Mouse (Mus musculus) CH12.LX (cell line): ENCODE data around the gene Rbm18. TPM values are rescaled to one million over a fixed set of nuclear protein-coding genes. Genes with fewer than 3 reads are reported as not detected.

Experiments used
- DNase-seq: peaks from one replicate; pipeline ENCODE4 v3.0.0-alpha.2; 2013; ENCODE audit errors: extremely low read depth
- H3K27ac ChIP-seq: 2 replicates; pipeline ENCODE4 v1.5.1; 2012; ENCODE audit warnings: low read depth, mild to moderate bottlenecking, control low read depth, moderate library complexity; ENCODE audit not compliant: insufficient read depth
- H3K27me3 ChIP-seq: replicated peaks from 2 replicates; pipeline ENCODE3; 2012; ENCODE audit warnings: inconsistent platforms
- H3K36me3 ChIP-seq, 2 experiments: replicated peaks in 1 of 2; 2 replicates each; pipeline versions ENCODE3 to v1.6.1; 2012; ENCODE audit warnings: inconsistent platforms in 1 of 2, low read length in 1 of 2, mild to moderate bottlenecking in 1 of 2, mixed read lengths in 1 of 2, moderate library complexity in 1 of 2; ENCODE audit not compliant: control insufficient read depth in 1 of 2, insufficient read depth in 1 of 2
- H3K4me1 ChIP-seq, 2 experiments: 2 replicates each; pipeline ENCODE4 v1.6.1; 2012; ENCODE audit warnings: inconsistent platforms in 1 of 2, moderate library complexity in 1 of 2; ENCODE audit not compliant: insufficient read depth in 2 of 2, control insufficient read depth in 1 of 2
- H3K4me2 ChIP-seq: 2 replicates; pipeline ENCODE4 v1.6.1; 2012; ENCODE audit warnings: low read depth, mild to moderate bottlenecking, control low read depth; ENCODE audit not compliant: poor library complexity, insufficient read depth, severe bottlenecking
- H3K4me3 ChIP-seq, 3 experiments: fragments of 150-350 bp in 1 of 3; sonication (generic) in 1 of 3; replicated peaks in 1 of 3; 2 replicates each; pipeline versions ENCODE3 to v1.5.1; 2011 to 2012; ENCODE audit warnings: low read depth in 2 of 3, low read length in 2 of 3, mild to moderate bottlenecking in 2 of 3, moderate library complexity in 2 of 3, control low read depth in 1 of 3, improper control_type of control experiment in 1 of 3, inconsistent platforms in 1 of 3, mixed read lengths in 1 of 3; ENCODE audit not compliant: poor library complexity in 1 of 3
- H3K79me2 ChIP-seq: replicated peaks from 2 replicates; pipeline ENCODE4 v1.6.1; 2012; ENCODE audit warnings: mild to moderate bottlenecking, moderate library complexity; ENCODE audit not compliant: control insufficient read depth, poor library complexity, insufficient read depth, severe bottlenecking; ENCODE audit errors: extremely low read depth
- H3K9ac ChIP-seq: 2 replicates; pipeline ENCODE4 v1.6.1; 2012; ENCODE audit warnings: low read depth, mild to moderate bottlenecking, control low read depth, moderate library complexity; ENCODE audit not compliant: insufficient read depth
- H3K9me3 ChIP-seq: replicated peaks from 2 replicates; pipeline ENCODE3; 2012; ENCODE audit warnings: low read length, inconsistent platforms, mixed read lengths
- CHD1 ChIP-seq: IDR thresholded peaks from 2 replicates; pipeline ENCODE4 v1.6.1; 2012; ENCODE audit warnings: low read depth, low read length, improper control_type of control experiment, inconsistent platforms
- E2F4 ChIP-seq: IDR thresholded peaks from 2 replicates; pipeline ENCODE4 v1.6.1; 2011; ENCODE audit warnings: low read depth, low read length, improper control_type of control experiment; ENCODE audit not compliant: insufficient replicate concordance
- EP300 ChIP-seq: IDR thresholded peaks from 2 replicates; pipeline ENCODE4 v1.6.1; 2011; ENCODE audit warnings: low read length, improper control_type of control experiment
- GABPA ChIP-seq: IDR thresholded peaks from 2 replicates; pipeline ENCODE4 v1.6.1; 2012; ENCODE audit warnings: low read depth, low read length, improper control_type of control experiment, inconsistent platforms; ENCODE audit not compliant: insufficient replicate concordance
- HCFC1 ChIP-seq: IDR thresholded peaks from 2 replicates; pipeline ENCODE4 v1.6.1; 2012; ENCODE audit warnings: low read depth, mild to moderate bottlenecking, inconsistent platforms, low read length, improper control_type of control experiment
- IRF4 ChIP-seq: IDR thresholded peaks from 2 replicates; pipeline ENCODE4 v1.6.1; 2014; ENCODE audit warnings: low read depth, mild to moderate bottlenecking, inconsistent platforms, low read length, improper control_type of control experiment
- JUND ChIP-seq: conservative IDR thresholded peaks from 2 replicates; pipeline ENCODE4 v1.6.1; 2011; ENCODE audit warnings: low read depth, low read length, improper control_type of control experiment
- MAFK ChIP-seq: IDR thresholded peaks from 2 replicates; pipeline ENCODE4 v1.6.1; 2011; ENCODE audit warnings: low read length, improper control_type of control experiment; ENCODE audit not compliant: insufficient replicate concordance
- MAX ChIP-seq: IDR thresholded peaks from 2 replicates; pipeline ENCODE4 v1.6.1; 2011; ENCODE audit warnings: low read length, improper control_type of control experiment
- MEF2A ChIP-seq: IDR thresholded peaks from 2 replicates; pipeline ENCODE4 v1.6.1; 2014; ENCODE audit warnings: low read depth, mild to moderate bottlenecking, inconsistent platforms, low read length, improper control_type of control experiment, borderline replicate concordance
- MXI1 ChIP-seq: IDR thresholded peaks from 2 replicates; pipeline ENCODE4 v1.6.1; 2011; ENCODE audit warnings: mild to moderate bottlenecking, low read depth, low read length, improper control_type of control experiment
- MYC ChIP-seq: IDR thresholded peaks from 2 replicates; pipeline ENCODE4 v1.6.1; 2011; ENCODE audit warnings: low read depth, mild to moderate bottlenecking, improper control_type of control experiment, low read length
- NELFE ChIP-seq: IDR thresholded peaks from 2 replicates; pipeline ENCODE4 v1.6.1; 2011; ENCODE audit warnings: low read depth, low read length, improper control_type of control experiment
- NRF1 ChIP-seq: IDR thresholded peaks from 2 replicates; pipeline ENCODE4 v1.6.1; 2014; ENCODE audit warnings: low read depth, mild to moderate bottlenecking, inconsistent platforms, low read length, improper control_type of control experiment, moderate library complexity
- PAX5 ChIP-seq: IDR thresholded peaks from 2 replicates; pipeline ENCODE4 v1.6.1; 2012; ENCODE audit warnings: low read length, inconsistent platforms, mixed read lengths
- SIN3A ChIP-seq: IDR thresholded peaks from 2 replicates; pipeline ENCODE4 v1.6.1; 2012; ENCODE audit warnings: low read length, improper control_type of control experiment, inconsistent platforms
- SMC3 ChIP-seq: IDR thresholded peaks from 2 replicates; pipeline ENCODE4 v1.6.1; 2011; ENCODE audit warnings: low read depth, low read length, improper control_type of control experiment
- USF1 ChIP-seq: IDR thresholded peaks from 2 replicates; pipeline ENCODE4 v1.6.1; 2014; ENCODE audit warnings: low read depth, mild to moderate bottlenecking, inconsistent platforms, low read length, improper control_type of control experiment
- USF2 ChIP-seq: conservative IDR thresholded peaks from 2 replicates; pipeline ENCODE4 v1.6.1; 2011; ENCODE audit warnings: low read depth, low read length, improper control_type of control experiment
- dilution Hi-C: fragments of 300-500 bp; cut with MboI; formaldehyde crosslinking; loops from 2 replicates; pipeline ENCODE4 v1.14.3; 2020; ENCODE audit warnings: low sequenced_read_pairs; ENCODE audit not compliant: extremely low pct_unique_long_range_greater_than_20kb, extremely low pct_ligation_motif_present
- in situ Hi-C: fragments of 300-500 bp; cut with MboI; formaldehyde crosslinking; loops from 3 replicates; pipeline ENCODE4 v1.14.3; 2019; ENCODE audit warnings: low sequenced_read_pairs, low pct_ligation_motif_present, low pct_unique_long_range_greater_than_20kb, mixed read lengths
- polyA plus RNA-seq: library from polyadenylated mRNA; unstranded; fragments of >175 nt; gene quantifications from 2 replicates; pipeline ENCODE4 v1.2.1, GENCODE M21; 2012; ENCODE audit warnings: low read depth; ENCODE audit not compliant: insufficient read length
- total RNA-seq, 2 experiments: library from RNA; depleted of rRNA; stranded (reverse); fragments of 300-350 nt in 1 of 2; fragments of >200 nt in 1 of 2; gene quantifications; 2 replicates each; pipeline ENCODE4 v1.2.3; 2012 to 2014

Rbm18 gene
- total and polyA plus RNA-seq, 3 experiments, result 12.4 to 26.3 (median 14.9) TPM

- Histone ChIP-seq H3K27me3 (peaks cover 79% of the 10 kb centered on the region), H3K9me3 (peaks cover 2% of the 10 kb centered on the region), H3K79me2 (no peaks in the 10 kb centered on the region), H3K27ac (no peak overlapping the region), H3K4me3 (no peak overlapping the region), H3K4me1 (no peaks in the 10 kb centered on the region; a peak in 1 of 4 replicates), H3K36me3 (no peaks in the 10 kb centered on the region), H3K4me2 (no peak overlapping the region), H3K9ac (no peak overlapping the region)
- no peak for TF ChIP-seq NELFE
- no peak for TF ChIP-seq NRF1
- no peak for TF ChIP-seq MYC
- no peak for TF ChIP-seq MEF2A
- TF ChIP-seq USF2, result no peak
- no peak for TF ChIP-seq PAX5
- TF ChIP-seq JUND, result no peak
- no peak for TF ChIP-seq MXI1
- TF ChIP-seq MAFK, result no peak
- no peak for TF ChIP-seq EP300
- no peak for TF ChIP-seq CHD1
- TF ChIP-seq E2F4, result no peak
- no peak for TF ChIP-seq MAX
- no peak for DNase-seq
- in situ Hi-C loops (no loop called here), dilution Hi-C loops (no loop called here)
Measured at GRCm38 (mm10) chr2:36098021-36098420, 38.6 kb downstream of the Rbm18 start.

- Histone ChIP-seq H3K27me3 (peaks cover 83% of the 10 kb centered on the region), H3K9me3 (no peaks in the 10 kb centered on the region)
Measured at GRCm38 (mm10) chr2:36097129-36097815, 39.3 kb downstream of the Rbm18 start.

More at GRCm38 (mm10) chr2:36097129-36097815, 39.3 kb downstream of the Rbm18 start:
- no peak overlapping the region for H3K9ac ChIP-seq
- no peaks in the 10 kb centered on the region for H3K4me1 ChIP-seq
- H3K79me2 ChIP-seq, result no peaks in the 10 kb centered on the region
- no peak for DNase-seq
- no peak overlapping the region for H3K4me3 ChIP-seq
- H3K4me2 ChIP-seq, result no peak overlapping the region
- H3K36me3 ChIP-seq, result no peaks in the 10 kb centered on the region
- TF ChIP-seq GABPA, result no peak
- TF ChIP-seq E2F4, result no peak
- no peak for TF ChIP-seq SMC3
- no peak for TF ChIP-seq EP300
- TF ChIP-seq IRF4, result no peak
- no peak for TF ChIP-seq USF1
- TF ChIP-seq PAX5, result no peak
- TF ChIP-seq USF2, result no peak
- TF ChIP-seq CHD1, result no peak
- no peak for TF ChIP-seq HCFC1
- TF ChIP-seq SIN3A, result no peak
- H3K27ac ChIP-seq, result no peak overlapping the region
- in situ Hi-C loops, result no loop called here
- dilution Hi-C loops, result no loop called here
